Mouse (Mus musculus): ENCODE results near the gene Man2c1. TPM values are rescaled to one million over a fixed set of nuclear protein-coding genes. Genes with fewer than 3 reads are reported as not detected.

The Man2c1 gene
- polyA plus RNA-seq, 1 experiment from 2014 or later, result 24.3 TPM

GRCm38 (mm10) chr9:57162496-57162895 is 32.0 kb downstream of the Man2c1 start:
- Histone ChIP-seq H3K4me3 (ENCODE audit: low read depth, low read length) (no peak overlapping the region), H3K4me2 (replicated peaks; ENCODE audit: low read depth) (no peak overlapping the region), H3K36me3 (ENCODE audit: control insufficient read depth, insufficient read depth) (no peaks in the 10 kb centered on the region), H3K27ac (ENCODE audit: low read depth, low read length) (no peak overlapping the region), H3K9ac (ENCODE audit: low read depth, low read length) (no peak overlapping the region), H3K9me3 (ENCODE audit: control insufficient read depth) (no peaks in the 10 kb centered on the region), H3K4me1 (replicated peaks; ENCODE audit: control insufficient read depth, insufficient read depth, low read length) (no peaks in the 10 kb centered on the region), H3K27me3 (replicated peaks; ENCODE audit: control insufficient read depth, insufficient read depth, low read length) (no peaks in the 10 kb centered on the region)
- ATAC-seq, result 0 out of 2 replicates have a peak, but pooled peaks have one; percentile 31
- WGBS, result 14% methylated on average over 3 of the region's 3 CpGs
- peak; percentile 90 for TF ChIP-seq CTCF (IDR thresholded peaks at IDR 0.05; ENCODE audit: low read depth)

GRCm38 (mm10) chr9:57163137-57163536 is 32.6 kb downstream of the Man2c1 start:
- Histone ChIP-seq H3K27me3 (replicated peaks; ENCODE audit: control insufficient read depth, insufficient read depth, low read length) (no peaks in the 10 kb centered on the region), H3K27ac (ENCODE audit: low read depth, low read length) (no peak overlapping the region), H3K36me3 (ENCODE audit: control insufficient read depth, insufficient read depth) (no peaks in the 10 kb centered on the region), H3K9me3 (ENCODE audit: control insufficient read depth) (no peaks in the 10 kb centered on the region), H3K9ac (ENCODE audit: low read depth, low read length) (no peak overlapping the region), H3K4me2 (replicated peaks; ENCODE audit: low read depth) (no peak overlapping the region), H3K4me3 (ENCODE audit: low read depth, low read length) (no peak overlapping the region), H3K4me1 (replicated peaks; ENCODE audit: control insufficient read depth, insufficient read depth, low read length) (no peaks in the 10 kb centered on the region)
- no peak for TF ChIP-seq CTCF (IDR thresholded peaks at IDR 0.05; ENCODE audit: low read depth)
- 43% methylated on average over 2 of the region's 2 CpGs for WGBS
- no peak for ATAC-seq

GRCm38 (mm10) chr9:57166173-57166572 is 35.7 kb downstream of the Man2c1 start:
- no peaks in the 10 kb centered on the region for H3K9me3 ChIP-seq (ENCODE audit: control insufficient read depth)
- no peaks in the 10 kb centered on the region for H3K36me3 ChIP-seq (ENCODE audit: control insufficient read depth, insufficient read depth)
- no peak for ATAC-seq
- H3K27ac ChIP-seq (ENCODE audit: low read depth, low read length), result no peak overlapping the region
- H3K27me3 ChIP-seq (replicated peaks; ENCODE audit: control insufficient read depth, insufficient read depth, low read length), result no peaks in the 10 kb centered on the region
- 84% methylated on average over 2 of the region's 2 CpGs for WGBS
- H3K4me2 ChIP-seq (replicated peaks; ENCODE audit: low read depth), result no peak overlapping the region
- no peak overlapping the region for H3K9ac ChIP-seq (ENCODE audit: low read depth, low read length)
- TF ChIP-seq CTCF (IDR thresholded peaks at IDR 0.05; ENCODE audit: low read depth), result no peak
- no peaks in the 10 kb centered on the region for H3K4me1 ChIP-seq (replicated peaks; ENCODE audit: control insufficient read depth, insufficient read depth, low read length)
- no peak overlapping the region for H3K4me3 ChIP-seq (ENCODE audit: low read depth, low read length)

GRCm38 (mm10) chr9:57168411-57168810 is 37.9 kb downstream of the Man2c1 start:
- Histone ChIP-seq H3K9me3 (ENCODE audit: control insufficient read depth) (no peaks in the 10 kb centered on the region), H3K4me3 (ENCODE audit: low read depth, low read length) (no peak overlapping the region), H3K4me1 (replicated peaks; ENCODE audit: control insufficient read depth, insufficient read depth, low read length) (no peaks in the 10 kb centered on the region), H3K4me2 (replicated peaks; ENCODE audit: low read depth) (no peak overlapping the region), H3K9ac (ENCODE audit: low read depth, low read length) (no peak overlapping the region), H3K27ac (ENCODE audit: low read depth, low read length) (no peak overlapping the region), H3K27me3 (replicated peaks; ENCODE audit: control insufficient read depth, insufficient read depth, low read length) (no peaks in the 10 kb centered on the region), H3K36me3 (ENCODE audit: control insufficient read depth, insufficient read depth) (no peaks in the 10 kb centered on the region)
- no peak for ATAC-seq
- no peak for TF ChIP-seq CTCF (IDR thresholded peaks at IDR 0.05; ENCODE audit: low read depth)
- WGBS, result 69% methylated on average over 5 of the region's 5 CpGs

Other genes with a start within 250 kb of the Man2c1 start
- 2.0 and 2.5 TPM in 2 replicates for gene Snx33, start 202.3 kb upstream of the Man2c1 start, polyA plus RNA-seq (2015; fragmentation: Nextera tagmentation; extraction: Ambion mirVana)
- gene Imp3, start 193.2 kb upstream of the Man2c1 start, polyA plus RNA-seq (2015; fragmentation: Nextera tagmentation; extraction: Ambion mirVana), result 58.4 and 59.8 TPM in 2 replicates
- 5.6 and 5.9 TPM in 2 replicates for gene Snupn, start 179.8 kb upstream of the Man2c1 start, polyA plus RNA-seq (2015; fragmentation: Nextera tagmentation; extraction: Ambion mirVana)
- gene Ptpn9, start 135.8 kb upstream of the Man2c1 start, polyA plus RNA-seq (2015; fragmentation: Nextera tagmentation; extraction: Ambion mirVana), result 7.3 and 7.7 TPM in 2 replicates
- 11.7 and 14.1 TPM in 2 replicates for gene Sin3a, start 58.6 kb upstream of the Man2c1 start, polyA plus RNA-seq (2015; fragmentation: Nextera tagmentation; extraction: Ambion mirVana)
- gene Neil1, start 17.6 kb downstream of the Man2c1 start, polyA plus RNA-seq (2015; fragmentation: Nextera tagmentation; extraction: Ambion mirVana), result 4.2 and 5.2 TPM in 2 replicates
- gene Commd4, start 27.6 kb downstream of the Man2c1 start, polyA plus RNA-seq (2015; fragmentation: Nextera tagmentation; extraction: Ambion mirVana), result 164 and 169 TPM in 2 replicates
- gene Trcg1, start 105.9 kb downstream of the Man2c1 start, polyA plus RNA-seq (2015; fragmentation: Nextera tagmentation; extraction: Ambion mirVana), result not detected in 2 replicates
- 12.8 and 14.2 TPM in 2 replicates for gene 1700017B05Rik, start 131.9 kb downstream of the Man2c1 start, polyA plus RNA-seq (2015; fragmentation: Nextera tagmentation; extraction: Ambion mirVana)